Mouse (Mus musculus) embryo, embryonic 11 days (tissue): Measurements from ENCODE around the gene Slc6a17.
A peak's percentile ranks its signal among the peaks of the same experiment; 100 is the strongest.

Experiments
- DNase-seq: peaks from one replicate; pipeline ENCODE4 v3.0.0-alpha.2; 2015

The Slc6a17 gene

GRCm38 (mm10) chr3:107517631-107518108 lies at the start of gene Slc6a17:
Gene Slc6a17, minus strand, starts transcription at chr3:107518018.
- DNase-seq, result peak; percentile 83

GRCm38 (mm10) chr3:107565331-107565730 lies 47.5 kb upstream of the Slc6a17 start:
- no peak for DNase-seq

GRCm38 (mm10) chr3:107563880-107564279 lies 46.1 kb upstream of the Slc6a17 start:
- no peak for DNase-seq

- DNase-seq, result no peak
Observed at GRCm38 (mm10) chr3:107562591-107562990, 44.8 kb upstream of the Slc6a17 start.

GRCm38 (mm10) chr3:107562104-107562503 lies 44.3 kb upstream of the Slc6a17 start:
- DNase-seq, result no peak

- DNase-seq, result peak; percentile 83
Observed at GRCm38 (mm10) chr3:107559183-107559582, 41.4 kb upstream of the Slc6a17 start.

- DNase-seq, result no peak
Observed at GRCm38 (mm10) chr3:107558740-107559139, 40.9 kb upstream of the Slc6a17 start.

- no peak for DNase-seq
Observed at GRCm38 (mm10) chr3:107554842-107555241, 37.0 kb upstream of the Slc6a17 start, which contains the start of gene Ubl4b. Gene Ubl4b, minus strand, starts transcription at chr3:107555073.

GRCm38 (mm10) chr3:107550409-107551049 lies 32.7 kb upstream of the Slc6a17 start:
- peak; percentile 86 for DNase-seq

GRCm38 (mm10) chr3:107546956-107547355 lies 29.1 kb upstream of the Slc6a17 start:
- DNase-seq, result no peak

GRCm38 (mm10) chr3:107545716-107546412 lies 28.0 kb upstream of the Slc6a17 start:
- DNase-seq, result peak; percentile 79

GRCm38 (mm10) chr3:107545278-107545677 lies 27.5 kb upstream of the Slc6a17 start:
- DNase-seq, result no peak

GRCm38 (mm10) chr3:107543158-107544080 lies 25.6 kb upstream of the Slc6a17 start:
- DNase-seq, result no peak

- DNase-seq, result no peak
Observed at GRCm38 (mm10) chr3:107542584-107542983, 24.8 kb upstream of the Slc6a17 start.

- DNase-seq, result no peak
Observed at GRCm38 (mm10) chr3:107537504-107537889, 19.7 kb upstream of the Slc6a17 start.

GRCm38 (mm10) chr3:107536810-107537503 lies 19.1 kb upstream of the Slc6a17 start:
- DNase-seq, result peak; percentile 60

GRCm38 (mm10) chr3:107534951-107535350 lies 17.1 kb upstream of the Slc6a17 start:
- no peak for DNase-seq

GRCm38 (mm10) chr3:107533532-107533931 lies 15.7 kb upstream of the Slc6a17 start:
- no peak for DNase-seq

- no peak for DNase-seq
Observed at GRCm38 (mm10) chr3:107530581-107530980, 12.8 kb upstream of the Slc6a17 start.

GRCm38 (mm10) chr3:107529182-107529581 lies 11.4 kb upstream of the Slc6a17 start:
- DNase-seq, result no peak

- DNase-seq, result peak; percentile 44
Observed at GRCm38 (mm10) chr3:107528401-107529118, 10.7 kb upstream of the Slc6a17 start.

- DNase-seq, result no peak
Observed at GRCm38 (mm10) chr3:107524547-107524946, 6.7 kb upstream of the Slc6a17 start.
